9 mouse cellular contexts compared by ENCODE assay signal in genomic region chr19:47291307-47292080, GRCm38 (mm10).
DNase-seq lines count a peak whose midpoint lies in the region; ATAC-seq and TF ChIP-seq lines count a peak whose summit lies in the region.
"Had no signal": no experiment of that assay in that cellular context is flagged by ENCODE, and none has a peak within 500 bp of the region (broad histone marks: within the 10 kb centered on the region; RNA-seq: fewer than 3 reads in every experiment).

No protein-coding gene starts in this region.

- no peak overlapping the region for H3K9ac ChIP-seq in liver, embryonic 16.5 days (ENCODE audit: low read depth, low read length)
- no peak overlapping the region for H3K9ac ChIP-seq in liver, embryonic 11.5 days (ENCODE audit: low read depth, low read length)
- no peak overlapping the region for H3K9ac ChIP-seq in kidney, postnatal 0 days (ENCODE audit: low read depth, low read length)
- H3K9ac ChIP-seq in neural tube, embryonic 13.5 days: no peak overlapping the region
- H3K9ac ChIP-seq: liver, embryonic 15.5 days had no signal

- no peaks in the 10 kb centered on the region for H3K9me3 ChIP-seq in liver, embryonic 16.5 days (replicated peaks; ENCODE audit: control insufficient read depth, low read length)
- H3K9me3 ChIP-seq in liver, embryonic 11.5 days (ENCODE audit: control insufficient read depth, low read length): no peaks in the 10 kb centered on the region
- no peaks in the 10 kb centered on the region for H3K9me3 ChIP-seq in kidney, postnatal 0 days (replicated peaks; ENCODE audit: low read length)
- H3K9me3 ChIP-seq in neural tube, embryonic 13.5 days: no peaks in the 10 kb centered on the region
- H3K9me3 ChIP-seq: liver, embryonic 15.5 days had no signal

- 47% methylated on average over 7 of the region's 7 CpGs for WGBS in liver, embryonic 16.5 days (ENCODE audit: insufficient replicate concordance)
- 62% methylated on average over 7 of the region's 7 CpGs for WGBS in liver, embryonic 11.5 days
- whole genome bisulfite sequencing in kidney, postnatal 0 days: 40% methylated on average over 7 of the region's 7 CpGs
- WGBS in neural tube, embryonic 13.5 days: 28% methylated on average over 7 of the region's 7 CpGs

- no peak overlapping the region for H3K27ac ChIP-seq in liver, embryonic 16.5 days (ENCODE audit: low read length)
- no peak overlapping the region for H3K27ac ChIP-seq in liver, embryonic 11.5 days (ENCODE audit: low read depth, low read length)
- H3K27ac ChIP-seq in embryonic fibroblast, embryonic 13.5 days (ENCODE audit: insufficient read depth, low read length): peak overlapping the region; percentile 53
- peak overlapping the region; percentile 63 for H3K27ac ChIP-seq in kidney, postnatal 0 days
- H3K27ac ChIP-seq in neural tube, embryonic 13.5 days (replicated peaks): no peak overlapping the region
- H3K27ac ChIP-seq: liver, embryonic 15.5 days had no signal

- TF ChIP-seq POLR2A in embryonic fibroblast, embryonic 13.5 days (IDR thresholded peaks at IDR 0.05; ENCODE audit: low read depth, low read length): no peak

- ATAC-seq in liver, embryonic 16.5 days (ENCODE audit: low read depth): peak; percentile 21; the same call in 1 of the 2 replicates
- ATAC-seq in liver, embryonic 11.5 days (replicated peaks; ENCODE audit: low FRiP score): no peak
- ATAC-seq in kidney, postnatal 0 days (replicated peaks; ENCODE audit: low FRiP score, low read depth): peak; percentile 66
- peak; percentile 36; the same call in 1 of the 2 replicates for ATAC-seq in neural tube, embryonic 13.5 days (ENCODE audit: low read depth)

- no peak for TF ChIP-seq CTCF in embryonic fibroblast, embryonic 13.5 days (IDR thresholded peaks at IDR 0.05; ENCODE audit: borderline replicate concordance, insufficient read depth, low read length)
- no peak for TF ChIP-seq CTCF in kidney, postnatal 0 days (IDR thresholded peaks at IDR 0.05; ENCODE audit: low read depth)

- no peak for DNase-seq in liver, embryonic 11.5 days (ENCODE audit: low spot score)
- peak; percentile 79 for DNase-seq in kidney, postnatal 0 days (ENCODE audit: low spot score)
- DNase-seq in layer of hippocampus, postnatal 36 days: no peak
- no peak for DNase-seq in thymus, postnatal 14 days
- DNase-seq in urinary bladder, postnatal 4 days (ENCODE audit: low spot score in 2 of 2): no peak

- no peaks in the 10 kb centered on the region for H3K36me3 ChIP-seq in liver, embryonic 16.5 days (ENCODE audit: control insufficient read depth, insufficient read depth)
- no peaks in the 10 kb centered on the region for H3K36me3 ChIP-seq in liver, embryonic 11.5 days (ENCODE audit: control insufficient read depth, insufficient read depth, low read length)
- H3K36me3 ChIP-seq in kidney, postnatal 0 days (ENCODE audit: insufficient read depth, low read length): 0 out of 2 replicates have a peak, but pooled peaks cover 4% of the 10 kb centered on the region
- H3K36me3 ChIP-seq in neural tube, embryonic 13.5 days: no peaks in the 10 kb centered on the region
- H3K36me3 ChIP-seq: liver, embryonic 15.5 days had no signal

- no peak overlapping the region for H3K4me3 ChIP-seq in liver, embryonic 16.5 days (ENCODE audit: low read depth, low read length)
- no peak overlapping the region for H3K4me3 ChIP-seq in liver, embryonic 11.5 days (ENCODE audit: low read depth, low read length)
- H3K4me3 ChIP-seq in embryonic fibroblast, embryonic 13.5 days (ENCODE audit: insufficient read depth, low read length): no peak overlapping the region
- no peak overlapping the region for H3K4me3 ChIP-seq in kidney, postnatal 0 days (replicated peaks; ENCODE audit: low read depth, low read length)
- H3K4me3 ChIP-seq in neural tube, embryonic 13.5 days: no peak overlapping the region
- H3K4me3 ChIP-seq: liver, embryonic 15.5 days had no signal

- no peaks in the 10 kb centered on the region for H3K27me3 ChIP-seq in liver, embryonic 16.5 days (ENCODE audit: control insufficient read depth, insufficient read depth, low read depth, low read length)
- H3K27me3 ChIP-seq in liver, embryonic 11.5 days (replicated peaks; ENCODE audit: control insufficient read depth, insufficient read depth, low read length): no peaks in the 10 kb centered on the region
- H3K27me3 ChIP-seq in kidney, postnatal 0 days (ENCODE audit: insufficient read depth, low read length): no peaks in the 10 kb centered on the region
- H3K27me3 ChIP-seq in neural tube, embryonic 13.5 days: no peaks in the 10 kb centered on the region
- H3K27me3 ChIP-seq: liver, embryonic 15.5 days had no signal

- H3K4me2 ChIP-seq in liver, embryonic 16.5 days (ENCODE audit: low read depth, low read length): no peak overlapping the region
- no peak overlapping the region for H3K4me2 ChIP-seq in liver, embryonic 11.5 days
- no peak overlapping the region for H3K4me2 ChIP-seq in kidney, postnatal 0 days (ENCODE audit: low read length)
- no peak overlapping the region for H3K4me2 ChIP-seq in neural tube, embryonic 13.5 days
- H3K4me2 ChIP-seq: liver, embryonic 15.5 days had no signal

- no peaks in the 10 kb centered on the region for H3K4me1 ChIP-seq in liver, embryonic 16.5 days (ENCODE audit: control insufficient read depth, low read depth, low read length)
- peaks cover 3% of the 10 kb centered on the region; the same call in 1 of the 2 replicates for H3K4me1 ChIP-seq in liver, embryonic 11.5 days (replicated peaks; ENCODE audit: control insufficient read depth, insufficient read depth, low read length)
- peaks cover 21% of the 10 kb centered on the region for H3K4me1 ChIP-seq in embryonic fibroblast, embryonic 13.5 days (ENCODE audit: control insufficient read depth, insufficient read depth, low read length)
- H3K4me1 ChIP-seq in kidney, postnatal 0 days (replicated peaks; ENCODE audit: insufficient read depth, low read length): peaks cover 21% of the 10 kb centered on the region
- peaks cover 35% of the 10 kb centered on the region for H3K4me1 ChIP-seq in neural tube, embryonic 13.5 days (replicated peaks)
- H3K4me1 ChIP-seq: liver, embryonic 15.5 days had no signal

Comparison
In these comparisons a context has a peak if more than half of its experiments do, and no peak if none do; other contexts are left out.
1. H3K27ac ChIP-seq: peak in embryonic fibroblast, embryonic 13.5 days (single experiment) and kidney, postnatal 0 days (single experiment); none in liver, embryonic 16.5 days (single experiment), liver, embryonic 11.5 days (single experiment) and neural tube, embryonic 13.5 days (single experiment).